Mouse (Mus musculus): ENCODE data around the gene Gm49355.

DNA sequence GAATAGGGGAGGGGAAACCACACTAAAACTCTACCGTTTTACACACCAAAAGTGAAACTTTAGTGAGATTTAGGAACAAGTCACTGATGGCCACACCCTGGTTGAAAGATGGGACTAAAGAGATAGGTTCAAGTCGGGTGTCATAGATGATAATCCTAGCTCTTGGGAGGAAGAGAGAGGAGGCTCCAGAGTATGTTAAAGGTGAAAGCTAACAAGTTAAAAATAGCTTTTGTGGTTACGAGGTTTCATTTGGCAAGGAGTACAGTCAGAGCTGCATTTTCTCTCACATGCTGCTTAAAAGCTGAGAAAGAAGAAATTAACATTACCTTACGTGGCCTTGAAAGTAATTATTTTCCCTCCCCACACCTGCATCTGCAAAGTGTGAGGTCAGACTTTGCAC lies 40.0 kb upstream of the Gm49355 start:
- TF ChIP-seq CTCF (IDR thresholded peaks at IDR 0.05; ENCODE audit: borderline replicate concordance, control insufficient read depth, extremely low read depth, insufficient read depth, low read length, poor library complexity) (no peak), POLR2A (IDR thresholded peaks at IDR 0.05; ENCODE audit: control insufficient read depth, extremely low read depth, insufficient read depth, low read length, poor library complexity) (no peak)
